Mouse (Mus musculus): Measurements from ENCODE around the gene Eln. TPM values are rescaled to one million over a fixed set of nuclear protein-coding genes. Genes with fewer than 3 reads are reported as not detected.

Eln gene
- polyA plus RNA-seq, 1 experiment from 2014 or later: 2.6 TPM

Other genes starting within 250 kb of the Eln start
- 13.4 and 15.3 TPM in 2 replicates for gene Clip2, start 194.9 kb downstream of the Eln start, polyA plus RNA-seq (2015; fragmentation: Nextera tagmentation; extraction: Ambion mirVana)
- 0.47 and 0.48 TPM in 2 replicates for gene Syna, start 187.2 kb downstream of the Eln start, polyA plus RNA-seq (2015; fragmentation: Nextera tagmentation; extraction: Ambion mirVana)
- 215 and 219 TPM in 2 replicates for gene Rfc2, start 166.0 kb downstream of the Eln start, polyA plus RNA-seq (2015; fragmentation: Nextera tagmentation; extraction: Ambion mirVana)
- 4.1 and 5.5 TPM in 2 replicates for gene Lat2, start 132.3 kb downstream of the Eln start, polyA plus RNA-seq (2015; fragmentation: Nextera tagmentation; extraction: Ambion mirVana)
- gene Eif4h, start 107.8 kb downstream of the Eln start, polyA plus RNA-seq (2015; fragmentation: Nextera tagmentation; extraction: Ambion mirVana): 352 and 382 TPM in 2 replicates
- 17.5 and 20.8 TPM in 2 replicates for gene Limk1, start 58.7 kb downstream of the Eln start, polyA plus RNA-seq (2015; fragmentation: Nextera tagmentation; extraction: Ambion mirVana)
- not detected in 2 replicates for gene Tmem270, start 159.4 kb upstream of the Eln start, polyA plus RNA-seq (2015; fragmentation: Nextera tagmentation; extraction: Ambion mirVana)
- 0.26 and 0.35 TPM in 2 replicates for gene Cldn13, start 168.2 kb upstream of the Eln start, polyA plus RNA-seq (2015; fragmentation: Nextera tagmentation; extraction: Ambion mirVana)
- gene Mettl27, start 185.0 kb upstream of the Eln start, polyA plus RNA-seq (2015; fragmentation: Nextera tagmentation; extraction: Ambion mirVana): 7.5 and 7.7 TPM in 2 replicates
- not detected in 2 replicates for gene Cldn4, start 199.6 kb upstream of the Eln start, polyA plus RNA-seq (2015; fragmentation: Nextera tagmentation; extraction: Ambion mirVana)
- gene Cldn3, start 238.9 kb upstream of the Eln start, polyA plus RNA-seq (2015; fragmentation: Nextera tagmentation; extraction: Ambion mirVana): 1.7 and 1.8 TPM in 2 replicates

Data from midbrain, embryonic 13.5 days (tissue).